Mouse (Mus musculus): ENCODE measurements around the gene Iqcn. TPM values are rescaled to one million over a fixed set of nuclear protein-coding genes. Genes with fewer than 3 reads are reported as not detected.

The Iqcn gene
- total and polyA plus RNA-seq, 2 experiments from 2014 or later, result 0.05 TPM

DNA sequence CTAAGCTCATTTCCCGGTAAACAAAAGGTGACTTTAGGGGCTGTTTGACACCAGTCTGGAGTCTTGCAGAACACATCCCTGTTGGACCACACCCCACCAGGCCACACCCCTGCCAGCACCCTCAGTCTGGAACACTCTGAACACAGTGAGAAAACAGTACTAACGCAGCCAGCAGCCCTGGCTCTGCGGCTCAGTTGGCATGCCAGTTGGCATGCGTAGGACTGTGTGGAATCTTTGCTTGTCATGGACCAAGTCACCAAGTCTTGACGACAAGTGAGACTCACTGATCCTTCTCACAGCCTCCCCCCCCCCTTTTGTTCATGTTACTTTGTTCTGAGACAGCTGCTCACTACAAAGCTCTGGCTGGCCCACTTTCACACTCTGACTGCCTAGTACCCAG lies 36.2 kb upstream of the Iqcn start:
- 47% methylated on average over 5 of the region's 5 CpGs for WGBS
- Histone ChIP-seq H3K4me1 (ENCODE audit: insufficient read depth, low read length) (no peaks in the 10 kb centered on the region), H3K9me3 (ENCODE audit: low read length) (no peaks in the 10 kb centered on the region), H3K4me3 (ENCODE audit: low read length) (no peak overlapping the region), H3K27me3 (ENCODE audit: insufficient read depth, low read length) (no peaks in the 10 kb centered on the region), H3K27ac (no peak overlapping the region), H3K36me3 (ENCODE audit: insufficient read depth, low read length) (no peaks in the 10 kb centered on the region), H3K9ac (replicated peaks; ENCODE audit: low read length) (no peak overlapping the region), H3K4me2 (ENCODE audit: low read depth, low read length) (no peak overlapping the region)
- DNase-seq (ENCODE audit: low spot score), result peak; percentile 62
- TF ChIP-seq CTCF (IDR thresholded peaks at IDR 0.05; ENCODE audit: low read depth), result no peak
- ATAC-seq, result peak; percentile 63

DNA sequence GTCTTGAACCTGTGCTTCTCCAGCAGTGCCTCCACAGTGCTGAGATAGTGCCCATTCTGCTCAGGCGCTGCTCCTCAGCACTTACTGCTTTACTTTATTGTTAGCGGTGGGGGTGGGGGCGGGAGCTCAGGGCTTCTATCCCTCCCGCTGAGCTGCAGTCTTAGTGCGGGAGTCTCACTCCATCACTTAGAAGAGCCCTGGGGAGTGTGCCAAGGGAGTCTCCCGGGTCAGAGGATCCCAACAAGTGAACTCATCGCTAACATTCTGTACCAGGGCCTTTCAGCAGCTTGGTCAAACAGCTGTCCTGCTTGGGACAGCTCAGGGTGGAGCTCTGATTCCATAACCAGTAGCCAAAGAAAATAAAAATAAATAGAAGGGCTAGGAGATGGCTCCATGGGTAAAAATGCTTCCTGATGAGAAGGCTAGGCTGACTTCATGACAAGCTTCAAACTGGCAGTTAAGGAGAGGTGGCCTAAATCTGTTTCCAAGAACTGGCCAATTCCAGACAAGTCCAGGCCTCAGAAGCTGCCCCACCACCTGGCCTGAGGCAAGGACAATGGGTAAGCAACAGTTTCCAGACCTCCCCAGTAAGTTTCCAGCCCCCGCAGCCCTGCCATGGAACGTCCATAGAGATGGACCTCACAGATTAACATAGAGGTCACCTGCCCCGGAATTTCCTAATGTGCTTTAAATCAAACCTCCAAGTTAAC lies 31.5 kb upstream of the Iqcn start:
- ATAC-seq (no peak), DNase-seq (ENCODE audit: low spot score) (no peak)
- no peak overlapping the region for H3K4me2 ChIP-seq (ENCODE audit: low read depth, low read length)
- TF ChIP-seq CTCF (IDR thresholded peaks at IDR 0.05; ENCODE audit: low read depth), result no peak
- H3K4me3 ChIP-seq (ENCODE audit: low read length), result no peak overlapping the region
- H3K9ac ChIP-seq (replicated peaks; ENCODE audit: low read length), result no peak overlapping the region
- H3K36me3 ChIP-seq (ENCODE audit: insufficient read depth, low read length), result no peaks in the 10 kb centered on the region
- H3K27ac ChIP-seq, result peak overlapping the region; percentile 91
- WGBS, result 64% methylated on average over 10 of the region's 10 CpGs
- no peaks in the 10 kb centered on the region for H3K27me3 ChIP-seq (ENCODE audit: insufficient read depth, low read length)
- H3K9me3 ChIP-seq (ENCODE audit: low read length), result no peaks in the 10 kb centered on the region
- H3K4me1 ChIP-seq (ENCODE audit: insufficient read depth, low read length), result peaks cover 7% of the 10 kb centered on the region

DNA sequence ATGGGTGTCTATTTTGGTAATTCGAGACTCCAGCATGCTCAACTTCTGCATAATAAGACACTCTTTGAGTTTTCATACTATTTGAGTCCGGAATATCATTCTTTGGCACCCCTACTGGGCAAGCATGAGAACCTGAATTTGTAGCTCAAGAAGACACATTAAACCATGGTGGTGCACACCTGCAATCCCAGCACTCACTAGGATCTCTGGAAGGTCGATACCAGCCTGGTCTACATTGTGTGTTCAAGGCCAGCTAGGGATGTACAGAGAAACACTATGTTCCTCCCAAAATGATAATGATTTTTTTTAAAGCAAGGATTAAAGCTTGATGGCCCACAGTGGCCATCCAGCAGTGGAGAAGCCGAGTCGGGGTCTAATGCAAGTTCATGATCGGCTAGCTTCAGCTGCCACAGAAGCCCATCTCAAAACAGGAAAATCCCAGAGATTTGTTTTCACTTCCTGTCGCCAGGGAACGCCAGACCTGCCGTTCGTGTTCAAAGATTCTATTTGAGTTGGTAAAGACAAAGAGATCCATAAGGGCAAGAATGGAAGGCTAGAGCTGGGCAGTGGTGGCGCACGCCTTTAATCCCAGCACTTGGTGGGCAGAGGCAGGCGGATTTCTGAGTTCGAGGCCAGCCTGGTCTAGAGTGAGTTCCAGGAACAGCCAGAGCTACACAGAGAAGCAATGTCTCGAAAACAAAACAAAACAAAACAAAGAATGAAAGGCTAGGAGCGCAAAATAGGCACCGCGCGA lies 30.8 kb upstream of the Iqcn start:
- peak overlapping the region; percentile 52 for H3K4me2 ChIP-seq (ENCODE audit: low read depth, low read length)
- DNase-seq (ENCODE audit: low spot score) (no peak), ATAC-seq (no peak; the same call in 1 of the 2 replicates)
- H3K4me3 ChIP-seq (ENCODE audit: low read length), result peak overlapping the region; percentile 67
- H3K36me3 ChIP-seq (ENCODE audit: insufficient read depth, low read length), result no peaks in the 10 kb centered on the region
- peaks cover 7% of the 10 kb centered on the region for H3K4me1 ChIP-seq (ENCODE audit: insufficient read depth, low read length)
- H3K9me3 ChIP-seq (ENCODE audit: low read length), result no peaks in the 10 kb centered on the region
- TF ChIP-seq CTCF (IDR thresholded peaks at IDR 0.05; ENCODE audit: low read depth), result peak; percentile 24; the same call in 1 of the 2 replicates
- peak overlapping the region; percentile 44 for H3K9ac ChIP-seq (replicated peaks; ENCODE audit: low read length)
- 36% methylated on average over 19 of the region's 19 CpGs for WGBS
- H3K27me3 ChIP-seq (ENCODE audit: insufficient read depth, low read length), result no peaks in the 10 kb centered on the region
- peak overlapping the region; percentile 91 for H3K27ac ChIP-seq

DNA sequence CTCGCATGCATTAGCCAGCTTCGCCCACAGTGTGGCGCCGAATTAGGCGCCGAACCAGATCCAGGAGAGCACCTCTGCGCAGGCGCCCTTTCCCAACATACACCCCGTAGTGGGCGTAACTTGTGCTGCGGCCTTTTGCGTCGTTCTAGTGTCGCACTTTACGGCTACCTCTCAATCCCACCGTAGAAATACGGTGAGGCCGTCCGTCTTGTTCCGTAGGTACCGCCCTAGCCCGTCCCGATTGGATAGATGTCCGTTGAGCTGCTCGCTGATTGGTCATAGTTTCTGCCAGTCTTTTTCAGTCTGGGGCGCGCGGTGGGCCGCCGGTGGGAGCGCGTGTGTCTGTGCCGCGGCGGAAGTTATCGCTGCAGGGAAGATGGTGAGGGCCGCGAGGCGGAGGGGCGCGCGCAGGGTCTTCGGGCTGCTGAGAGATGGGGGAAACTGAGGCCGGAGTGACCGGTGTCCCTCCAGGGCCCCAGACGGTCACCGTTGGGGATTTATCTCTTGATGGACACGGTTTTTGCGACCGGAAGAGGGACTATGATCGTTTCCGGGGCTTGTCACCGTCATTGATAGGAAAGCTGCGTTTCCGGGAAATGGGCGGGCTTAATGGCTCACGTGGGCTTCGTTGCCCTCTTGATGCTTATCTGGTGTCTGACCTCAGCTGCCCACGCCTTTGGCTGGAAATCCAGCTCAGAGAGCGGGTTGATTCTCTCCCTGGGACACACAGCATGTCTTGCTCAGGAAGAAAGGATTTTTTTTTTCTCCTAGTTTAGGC lies 30.0 kb upstream of the Iqcn start, which contains the start of gene Lsm4:
Gene Lsm4 (plus strand): TSS at position 170 of the 778 bp plus-strand sequence.
- Histone ChIP-seq H3K9me3 (ENCODE audit: low read length) (no peaks in the 10 kb centered on the region), H3K36me3 (ENCODE audit: insufficient read depth, low read length) (0 out of 2 replicates have a peak, but pooled peaks cover 4% of the 10 kb centered on the region), H3K4me3 (ENCODE audit: low read length) (peak within 1 kb of the TSS; percentile 67), H3K27ac (peak within 1 kb of the TSS; percentile 99), H3K9ac (replicated peaks; ENCODE audit: low read length) (peak within 1 kb of the TSS; percentile 64), H3K27me3 (ENCODE audit: insufficient read depth, low read length) (no peaks in the 10 kb centered on the region), H3K4me2 (ENCODE audit: low read depth, low read length) (peak within 1 kb of the TSS; percentile 72), H3K4me1 (ENCODE audit: insufficient read depth, low read length) (peaks cover 7% of the 10 kb centered on the region)
- ATAC-seq (peak; percentile 98), DNase-seq (ENCODE audit: low spot score) (peak; percentile 99)
- TF ChIP-seq CTCF (IDR thresholded peaks at IDR 0.05; ENCODE audit: low read depth), result peak; percentile 87
- WGBS, result under 1% methylated on average over 60 of the region's 60 CpGs

DNA sequence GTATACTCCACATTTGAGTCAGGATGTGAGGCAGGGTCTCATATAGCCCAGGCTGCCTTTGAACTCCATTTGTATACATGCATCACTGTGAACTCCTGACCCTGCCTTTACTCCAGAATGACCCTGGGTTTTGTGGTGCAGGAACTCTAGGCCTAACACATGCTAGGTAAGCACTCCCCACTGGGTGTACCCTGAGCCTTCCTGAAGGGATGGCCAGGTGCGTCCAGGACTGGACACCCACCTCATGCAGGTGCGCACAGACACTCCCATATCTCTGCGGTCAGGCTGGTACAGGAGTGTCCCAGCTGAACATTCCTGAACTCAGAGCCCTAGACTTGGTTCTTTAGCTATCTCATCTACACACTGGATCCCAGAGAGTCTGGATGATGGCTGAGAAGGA lies 29.1 kb upstream of the Iqcn start:
- no peak for ATAC-seq
- H3K4me2 ChIP-seq (ENCODE audit: low read depth, low read length), result peak overlapping the region; percentile 72
- no peaks in the 10 kb centered on the region for H3K9me3 ChIP-seq (ENCODE audit: low read length)
- H3K27ac ChIP-seq, result peak overlapping the region; percentile 99
- 0 out of 2 replicates have a peak, but pooled peaks cover 12% of the 10 kb centered on the region for H3K36me3 ChIP-seq (ENCODE audit: insufficient read depth, low read length)
- no peaks in the 10 kb centered on the region for H3K27me3 ChIP-seq (ENCODE audit: insufficient read depth, low read length)
- DNase-seq (ENCODE audit: low spot score), result no peak
- TF ChIP-seq CTCF (IDR thresholded peaks at IDR 0.05; ENCODE audit: low read depth), result no peak
- WGBS, result 96% methylated on average over 3 of the region's 3 CpGs
- peak overlapping the region; percentile 67 for H3K4me3 ChIP-seq (ENCODE audit: low read length)
- H3K4me1 ChIP-seq (ENCODE audit: insufficient read depth, low read length), result peaks cover 7% of the 10 kb centered on the region
- peak overlapping the region; percentile 64 for H3K9ac ChIP-seq (replicated peaks; ENCODE audit: low read length)

DNA sequence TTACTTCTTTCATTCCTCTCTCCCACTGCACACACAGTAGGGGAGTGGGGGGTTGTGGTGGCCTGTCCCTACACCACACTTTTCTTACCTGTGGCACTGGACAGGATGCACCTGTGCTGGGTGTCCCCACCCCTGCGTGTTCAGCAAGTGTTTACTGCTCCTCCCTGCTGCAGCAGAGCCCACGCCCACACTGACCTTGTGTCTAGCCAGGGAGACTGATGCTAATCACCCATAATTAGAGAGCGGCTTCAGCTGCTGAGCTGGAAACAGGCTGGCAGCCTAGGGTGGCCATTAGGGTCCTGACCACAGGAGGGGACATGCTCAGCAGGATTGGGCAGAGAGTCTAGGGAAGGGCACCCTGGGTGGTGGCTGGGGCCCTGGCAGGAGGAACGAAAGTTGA lies 28.5 kb upstream of the Iqcn start:
- Histone ChIP-seq H3K9ac (replicated peaks; ENCODE audit: low read length) (no peak overlapping the region), H3K4me1 (ENCODE audit: insufficient read depth, low read length) (peaks cover 7% of the 10 kb centered on the region), H3K36me3 (ENCODE audit: insufficient read depth, low read length) (0 out of 2 replicates have a peak, but pooled peaks cover 18% of the 10 kb centered on the region), H3K27ac (no peak overlapping the region), H3K4me3 (ENCODE audit: low read length) (no peak overlapping the region), H3K4me2 (ENCODE audit: low read depth, low read length) (peak overlapping the region; percentile 72; the same call in 1 of the 2 replicates), H3K9me3 (ENCODE audit: low read length) (no peaks in the 10 kb centered on the region), H3K27me3 (ENCODE audit: insufficient read depth, low read length) (no peaks in the 10 kb centered on the region)
- WGBS, result 93% methylated on average over 4 of the region's 4 CpGs
- DNase-seq (ENCODE audit: low spot score), result no peak
- TF ChIP-seq CTCF (IDR thresholded peaks at IDR 0.05; ENCODE audit: low read depth), result no peak
- no peak for ATAC-seq
